Mouse (Mus musculus) myocyte (in vitro differentiated cells): ENCODE measurements at regions not wholly inside any gene's neighbourhood (a gene's known extent, or its start where the extent isn't known, plus 50 kb on each side); places are given as distances from the start of the nearest gene placed in this dataset.

Experiments used
- MAX ChIP-seq: IDR thresholded peaks from one replicate; pipeline ENCODE4 v1.6.1; 2011; ENCODE audit warnings: low read depth, mild to moderate bottlenecking, control low read depth
- POLR2A ChIP-seq: IDR thresholded peaks from one replicate; pipeline ENCODE4 v1.6.1; 2011; ENCODE audit warnings: low read depth, mild to moderate bottlenecking, control low read depth, moderate library complexity; ENCODE audit not compliant: insufficient read length
- POLR2AphosphoS2 ChIP-seq: IDR thresholded peaks from one replicate; pipeline ENCODE4 v1.6.1; 2011; ENCODE audit warnings: low read depth, control low read depth; ENCODE audit not compliant: insufficient read length
- TCF3 ChIP-seq: IDR thresholded peaks from one replicate; pipeline ENCODE4 v1.6.1; 2011; ENCODE audit warnings: low read depth, control low read depth; ENCODE audit not compliant: insufficient read length

DNA sequence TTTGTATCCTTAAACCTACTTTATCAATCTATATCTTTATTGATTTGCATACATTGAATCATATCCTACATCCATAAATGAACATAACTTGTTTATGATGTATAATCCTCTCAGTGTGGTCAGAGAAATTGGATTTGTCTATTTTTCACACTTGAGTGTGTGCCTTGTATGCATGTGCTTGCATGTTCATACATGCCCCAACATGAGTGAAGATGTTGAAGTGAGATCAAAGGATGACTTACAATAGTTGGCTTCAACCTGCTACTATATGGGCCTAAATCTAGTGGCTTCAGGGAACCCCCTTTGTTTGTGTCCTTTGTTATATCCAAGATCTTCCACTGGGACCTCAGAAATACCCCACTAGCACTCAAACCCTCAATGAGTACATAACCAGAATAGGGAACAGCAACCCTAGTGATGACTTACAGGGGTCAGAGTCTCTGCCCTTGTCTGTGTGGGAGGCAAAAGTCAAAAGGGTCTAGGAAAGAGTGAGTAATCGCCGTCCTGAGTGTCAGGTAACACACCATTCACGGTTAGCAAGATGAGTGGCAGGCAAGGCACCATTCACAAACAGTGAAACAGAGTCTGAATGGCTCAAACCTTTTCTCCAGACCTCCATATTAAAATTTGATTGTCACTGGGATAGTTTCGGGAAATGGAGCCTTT lies 236.3 kb downstream of the Lpin1 start:
- TF ChIP-seq POLR2A, result no peak
- no peak for TF ChIP-seq TCF3
- no peak for TF ChIP-seq MAX
- no peak for TF ChIP-seq POLR2AphosphoS2
